15 mouse cellular contexts compared by ENCODE assay signal in the genomic region with DNA sequence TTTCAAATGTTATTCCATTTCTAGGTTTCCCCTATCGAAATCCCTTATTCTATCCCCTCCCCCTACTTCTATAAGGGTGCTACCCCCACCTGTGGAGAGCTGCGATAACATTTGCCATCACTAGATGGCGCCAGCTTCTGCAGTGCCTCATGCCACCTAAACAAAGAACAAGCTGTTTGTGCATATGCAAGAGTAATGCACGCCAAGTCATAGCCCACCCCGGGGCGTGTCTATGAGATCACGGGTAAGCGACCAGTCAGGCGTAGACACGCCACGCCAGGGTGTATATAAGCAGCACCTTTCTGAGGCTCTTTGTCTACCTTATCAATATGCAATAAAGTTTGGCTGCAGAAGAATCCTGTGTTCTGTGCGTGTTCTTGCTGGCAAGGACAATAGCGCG.
DNase-seq lines count a peak whose midpoint lies in the region; ATAC-seq and TF ChIP-seq lines count a peak whose summit lies in the region.
"Had no signal": no experiment of that assay in that cellular context is flagged by ENCODE, and none has a peak within 500 bp of the region (broad histone marks: within the 10 kb centered on the region; RNA-seq: fewer than 3 reads in every experiment).

No protein-coding gene starts in this region.

- H3K4me3 ChIP-seq in heart, embryonic 10.5 days: no peak overlapping the region
- no peak overlapping the region for H3K4me3 ChIP-seq in lung, embryonic 14.5 days (ENCODE audit: low read depth, low read length)
- no peak overlapping the region for H3K4me3 ChIP-seq in ES-E14 (ENCODE audit: insufficient read depth in 1 of 2, low read depth in 1 of 2, low read length in 2 of 2, poor library complexity in 1 of 2, severe bottlenecking in 1 of 2)
- H3K4me3 ChIP-seq in midbrain, embryonic 14.5 days (replicated peaks; ENCODE audit: low read depth, low read length): no peak overlapping the region
- H3K4me3 ChIP-seq: erythroblast, embryonic 14.5 days; hindbrain, embryonic 15.5 days had no signal

- no peak overlapping the region for H3K27ac ChIP-seq in heart, embryonic 10.5 days
- H3K27ac ChIP-seq in lung, embryonic 14.5 days (ENCODE audit: low read depth): no peak overlapping the region
- no peak overlapping the region; the same call in 1 of the 2 replicates for H3K27ac ChIP-seq in ES-E14 (ENCODE audit: insufficient read depth, low read depth, low read length, poor library complexity, severe bottlenecking)
- no peak overlapping the region for H3K27ac ChIP-seq in midbrain, embryonic 14.5 days (replicated peaks; ENCODE audit: low read depth, low read length)
- H3K27ac ChIP-seq: hindbrain, embryonic 15.5 days; macrophage had no signal

- H3K4me1 ChIP-seq in heart, embryonic 10.5 days: no peaks in the 10 kb centered on the region
- H3K4me1 ChIP-seq in lung, embryonic 14.5 days (ENCODE audit: insufficient read depth): no peaks in the 10 kb centered on the region
- H3K4me1 ChIP-seq in ES-E14 (ENCODE audit: control insufficient read depth in 2 of 2, insufficient read depth in 2 of 2, low read length in 2 of 2, poor library complexity in 1 of 2): no peaks in the 10 kb centered on the region
- no peaks in the 10 kb centered on the region for H3K4me1 ChIP-seq in midbrain, embryonic 14.5 days (ENCODE audit: control insufficient read depth, insufficient read depth, low read length)
- H3K4me1 ChIP-seq: hindbrain, embryonic 15.5 days had no signal

- TF ChIP-seq CTCF in lung, embryonic 14.5 days (IDR thresholded peaks at IDR 0.05; ENCODE audit: low read depth): peak; percentile 27; the same call in 1 of the 2 replicates

- peaks cover 68% of the 10 kb centered on the region for H3K9me3 ChIP-seq in heart, embryonic 10.5 days
- peaks cover 56% of the 10 kb centered on the region for H3K9me3 ChIP-seq in lung, embryonic 14.5 days (ENCODE audit: low read depth, low read length)
- H3K9me3 ChIP-seq in ES-E14 (ENCODE audit: control insufficient read depth, insufficient read depth, low read depth, low read length): peaks cover 53% of the 10 kb centered on the region
- peaks cover 71% of the 10 kb centered on the region for H3K9me3 ChIP-seq in midbrain, embryonic 14.5 days (ENCODE audit: control insufficient read depth, low read length)

- 0 out of 2 replicates have a peak, but pooled peaks have one; percentile 36 for ATAC-seq in lung, embryonic 14.5 days (ENCODE audit: insufficient read depth)
- ATAC-seq in midbrain, embryonic 14.5 days (ENCODE audit: low FRiP score, low TSS enrichment): 0 out of 2 replicates have a peak, but pooled peaks have one; percentile 5
- ATAC-seq: CD4-positive, CD25-positive, alpha-beta regulatory T cell, adult 4 months had no signal

- no peaks in the 10 kb centered on the region for H3K27me3 ChIP-seq in heart, embryonic 10.5 days (ENCODE audit: insufficient read depth, poor library complexity, severe bottlenecking)
- no peaks in the 10 kb centered on the region for H3K27me3 ChIP-seq in lung, embryonic 14.5 days (ENCODE audit: insufficient read depth, low read length)
- no peaks in the 10 kb centered on the region for H3K27me3 ChIP-seq in midbrain, embryonic 14.5 days (ENCODE audit: control insufficient read depth, insufficient read depth, low read length)
- H3K27me3 ChIP-seq: hindbrain, embryonic 15.5 days had no signal

- H3K9ac ChIP-seq in lung, embryonic 14.5 days: no peak overlapping the region
- H3K9ac ChIP-seq in ES-E14 (ENCODE audit: insufficient read depth, low read depth, low read length, poor library complexity, severe bottlenecking): no peak overlapping the region
- H3K9ac ChIP-seq in midbrain, embryonic 14.5 days (replicated peaks; ENCODE audit: low read length): no peak overlapping the region
- H3K9ac ChIP-seq: hindbrain, embryonic 15.5 days had no signal

- no peaks in the 10 kb centered on the region for H3K36me3 ChIP-seq in heart, embryonic 10.5 days
- H3K36me3 ChIP-seq in lung, embryonic 14.5 days (ENCODE audit: insufficient read depth): no peaks in the 10 kb centered on the region
- H3K36me3 ChIP-seq in ES-E14 (ENCODE audit: control insufficient read depth, insufficient read depth, low read length, poor library complexity, severe bottlenecking): no peaks in the 10 kb centered on the region
- H3K36me3 ChIP-seq in midbrain, embryonic 14.5 days (ENCODE audit: control insufficient read depth, insufficient read depth, low read length): no peaks in the 10 kb centered on the region
- H3K36me3 ChIP-seq: hindbrain, embryonic 15.5 days had no signal

- in situ Hi-C loops in ES-E14 (cut with MboI; ENCODE audit: low sequenced_read_pairs in 2 of 2, unreplicated experiment in 2 of 2): no loop called here

- no peak overlapping the region for H3K4me2 ChIP-seq in lung, embryonic 14.5 days
- no peak overlapping the region for H3K4me2 ChIP-seq in midbrain, embryonic 14.5 days (ENCODE audit: low read length)
- H3K4me2 ChIP-seq: hindbrain, embryonic 15.5 days had no signal

- 84% methylated on average over 14 of the region's 14 CpGs for WGBS in heart, embryonic 10.5 days
- 87% methylated on average over 14 of the region's 14 CpGs for WGBS in lung, embryonic 14.5 days
- 89% methylated on average over 14 of the region's 14 CpGs for WGBS in midbrain, embryonic 14.5 days

- DNase-seq in heart, embryonic 10.5 days (ENCODE audit: low spot score): peak; percentile 77
- DNase-seq in heart, postnatal 4 days: no peak
- peak; percentile 16 for DNase-seq in lung, embryonic 14.5 days
- no peak for DNase-seq in lung, adult 18-20 months
- DNase-seq in ES-E14 (ENCODE audit: low read depth, low spot score): peak; percentile 48
- no peak for DNase-seq in midbrain, embryonic 14.5 days
- no peak for DNase-seq in left cerebral cortex, adult 8-10 months (ENCODE audit: low spot score in 2 of 2)
- DNase-seq in embryo, embryonic 10.5 days (ENCODE audit: low spot score): no peak
- DNase-seq: adrenal gland, postnatal 36 days; cerebellum, postnatal 25 days; layer of hippocampus, postnatal 36 days had no signal

TF ChIP-seq in ES-E14, 5 proteins besides CTCF, POLR2A, EP300 and RAD21:
- TF ChIP-seq ZC3H11A (IDR thresholded peaks at IDR 0.05; ENCODE audit: borderline replicate concordance, low read depth, low read length): 0 out of 2 replicates have a peak, but pooled peaks have one; percentile 8
- TF ChIP-seq HCFC1 (IDR thresholded peaks at IDR 0.05; ENCODE audit: borderline replicate concordance, insufficient read depth, low read length): no peak
- no peak for TF ChIP-seq MAFK (IDR thresholded peaks at IDR 0.05; ENCODE audit: insufficient read depth, low read depth, low read length)

Comparison
In these comparisons a context has a peak if more than half of its experiments do, and no peak if none do; other contexts are left out.
1. DNase-seq: peak in heart, embryonic 10.5 days (single experiment), lung, embryonic 14.5 days (single experiment) and ES-E14 (single experiment); none in heart, postnatal 4 days (single experiment), lung, adult 18-20 months (0 of 2), midbrain, embryonic 14.5 days (single experiment), left cerebral cortex, adult 8-10 months (0 of 2) and embryo, embryonic 10.5 days (single experiment).